ENCODE assay signal across 10 mouse cellular contexts in the genomic region with DNA sequence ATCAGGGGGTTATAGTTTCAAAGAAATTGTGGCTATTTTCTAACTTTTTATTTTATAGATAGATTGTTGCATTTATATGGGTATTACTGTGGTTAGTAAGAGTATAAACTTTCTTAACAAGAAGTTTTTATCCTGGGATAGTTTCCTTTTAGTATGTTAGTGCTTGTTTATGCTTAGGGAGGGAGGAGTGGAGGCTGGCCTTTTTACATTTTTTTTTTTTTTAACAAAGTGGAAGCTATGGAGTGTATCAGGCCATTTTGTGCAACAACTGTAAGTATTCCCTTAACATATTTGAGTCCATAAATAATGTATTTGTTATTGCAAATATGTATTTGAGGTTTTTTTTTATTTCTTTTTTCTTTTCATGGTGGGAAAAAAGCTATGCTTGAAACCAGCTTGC. TPM values are rescaled to one million over a fixed set of nuclear protein-coding genes. Genes with fewer than 3 reads are reported as not detected.
DNase-seq lines count a peak whose midpoint lies in the region; ATAC-seq and TF ChIP-seq lines count a peak whose summit lies in the region.
"Had no signal": no experiment of that assay in that cellular context is flagged by ENCODE, and none has a peak within 500 bp of the region (broad histone marks: within the 10 kb centered on the region; RNA-seq: fewer than 3 reads in every experiment).

No protein-coding gene starts in this region.

- no peak overlapping the region for H3K9ac ChIP-seq in kidney, embryonic 16.5 days (replicated peaks; ENCODE audit: low read length)
- no peak overlapping the region for H3K9ac ChIP-seq in midbrain, embryonic 14.5 days (replicated peaks; ENCODE audit: low read length)
- H3K9ac ChIP-seq in midbrain, embryonic 11.5 days (ENCODE audit: low read length): no peak overlapping the region
- H3K9ac ChIP-seq in stomach, embryonic 15.5 days: no peak overlapping the region

- ATAC-seq in kidney, embryonic 16.5 days (ENCODE audit: low FRiP score, low TSS enrichment): no peak
- ATAC-seq in midbrain, embryonic 14.5 days (ENCODE audit: low FRiP score, low TSS enrichment): no peak
- no peak for ATAC-seq in midbrain, embryonic 11.5 days (ENCODE audit: low FRiP score)
- ATAC-seq in stomach, embryonic 15.5 days (ENCODE audit: insufficient read depth, low FRiP score, low read depth): no peak

- H3K27me3 ChIP-seq in kidney, embryonic 16.5 days (ENCODE audit: insufficient read depth, low read length): no peaks in the 10 kb centered on the region
- no peaks in the 10 kb centered on the region for H3K27me3 ChIP-seq in midbrain, embryonic 14.5 days (ENCODE audit: control insufficient read depth, insufficient read depth, low read length)
- no peaks in the 10 kb centered on the region for H3K27me3 ChIP-seq in midbrain, embryonic 11.5 days (ENCODE audit: control insufficient read depth, insufficient read depth, low read length)
- H3K27me3 ChIP-seq in stomach, embryonic 15.5 days (replicated peaks): no peaks in the 10 kb centered on the region

- peak overlapping the region; percentile 93 for H3K27ac ChIP-seq in gastrocnemius, adult 2 months
- no peak overlapping the region for H3K27ac ChIP-seq in kidney, embryonic 16.5 days (ENCODE audit: low read length)
- no peak overlapping the region for H3K27ac ChIP-seq in midbrain, embryonic 14.5 days (replicated peaks; ENCODE audit: low read depth, low read length)
- no peak overlapping the region for H3K27ac ChIP-seq in midbrain, embryonic 11.5 days (ENCODE audit: low read depth, low read length)
- no peak overlapping the region for H3K27ac ChIP-seq in stomach, embryonic 15.5 days
- H3K27ac ChIP-seq: midbrain, embryonic 10.5 days had no signal

- TF ChIP-seq CTCF in gastrocnemius, adult 2 months (IDR thresholded peaks at IDR 0.05): no peak

- no peaks in the 10 kb centered on the region for H3K9me3 ChIP-seq in kidney, embryonic 16.5 days (ENCODE audit: low read length)
- H3K9me3 ChIP-seq in midbrain, embryonic 14.5 days (ENCODE audit: control insufficient read depth, low read length): no peaks in the 10 kb centered on the region
- H3K9me3 ChIP-seq in midbrain, embryonic 11.5 days (ENCODE audit: control insufficient read depth, low read length): no peaks in the 10 kb centered on the region
- no peaks in the 10 kb centered on the region for H3K9me3 ChIP-seq in stomach, embryonic 15.5 days
- H3K9me3 ChIP-seq: midbrain, embryonic 10.5 days had no signal

- peak overlapping the region; percentile 45; the same call in 1 of the 2 replicates for H3K4me2 ChIP-seq in kidney, embryonic 16.5 days (replicated peaks; ENCODE audit: low read depth, low read length)
- H3K4me2 ChIP-seq in midbrain, embryonic 14.5 days (ENCODE audit: low read length): peak overlapping the region; percentile 14; the same call in 1 of the 2 replicates
- H3K4me2 ChIP-seq in midbrain, embryonic 11.5 days: no peak overlapping the region
- H3K4me2 ChIP-seq in stomach, embryonic 15.5 days: peak overlapping the region; percentile 21

- peaks cover 8% of the 10 kb centered on the region for H3K4me1 ChIP-seq in kidney, embryonic 16.5 days (ENCODE audit: insufficient read depth, low read length)
- peaks cover 3% of the 10 kb centered on the region; the same call in 1 of the 2 replicates for H3K4me1 ChIP-seq in midbrain, embryonic 14.5 days (ENCODE audit: control insufficient read depth, insufficient read depth, low read length)
- no peaks in the 10 kb centered on the region; the same call in 1 of the 2 replicates for H3K4me1 ChIP-seq in midbrain, embryonic 11.5 days (ENCODE audit: control insufficient read depth, insufficient read depth, low read length)
- H3K4me1 ChIP-seq in stomach, embryonic 15.5 days: no peaks in the 10 kb centered on the region

- H3K4me3 ChIP-seq in gastrocnemius, adult 2 months: peak overlapping the region; percentile 81
- peak overlapping the region; percentile 22; the same call in 1 of the 2 replicates for H3K4me3 ChIP-seq in kidney, embryonic 16.5 days (ENCODE audit: low read length)
- H3K4me3 ChIP-seq in midbrain, embryonic 14.5 days (replicated peaks; ENCODE audit: low read depth, low read length): no peak overlapping the region
- no peak overlapping the region for H3K4me3 ChIP-seq in midbrain, embryonic 11.5 days (ENCODE audit: low read depth, low read length)
- no peak overlapping the region for H3K4me3 ChIP-seq in stomach, embryonic 15.5 days (replicated peaks)
- H3K4me3 ChIP-seq: midbrain, embryonic 10.5 days had no signal

- H3K36me3 ChIP-seq in kidney, embryonic 16.5 days (ENCODE audit: insufficient read depth, low read length): no peaks in the 10 kb centered on the region
- H3K36me3 ChIP-seq in midbrain, embryonic 14.5 days (ENCODE audit: control insufficient read depth, insufficient read depth, low read length): no peaks in the 10 kb centered on the region
- H3K36me3 ChIP-seq in midbrain, embryonic 11.5 days (ENCODE audit: control insufficient read depth, insufficient read depth, low read length): no peaks in the 10 kb centered on the region
- H3K36me3 ChIP-seq in stomach, embryonic 15.5 days: no peaks in the 10 kb centered on the region
- H3K36me3 ChIP-seq: midbrain, embryonic 10.5 days had no signal

- DNase-seq in gastrocnemius, adult 2 months: no peak
- DNase-seq in gastrocnemius, adult 18-20 months (ENCODE audit: low spot score): no peak
- no peak for DNase-seq in kidney, postnatal 14 days
- no peak for DNase-seq in midbrain, embryonic 14.5 days
- no peak for DNase-seq in midbrain, embryonic 11.5 days (ENCODE audit: low spot score, missing footprints)
- DNase-seq in adrenal gland, postnatal 14 days: no peak
- DNase-seq: kidney, postnatal 25 days had no signal

- intact Hi-C loops in gastrocnemius, adult 2 months (cut with DNase I): loop anchor here (10.0 kb wide), 1 partner anchor 456 kb away; no protein-coding TSS in a partner anchor

RNA-seq across cellular contexts. Expression of gene Zbtb20, which starts 32.7 kb away (rescaled TPM):
- 100 to 1,000 TPM in 1 of 2 experiments, 10 to 100 TPM in 1; 87.2 to 104 TPM for total RNA-seq in gastrocnemius, adult 2 months (2021)
- total RNA-seq in gastrocnemius, adult 18-20 months (2021): 10 to 100 TPM; 75.4 to 79.3 TPM
- 44.6 and 49.4 TPM in 2 replicates for polyA plus RNA-seq in kidney, embryonic 16.5 days (2015; fragmentation: Nextera tagmentation; extraction: Ambion mirVana)
- 63.2 and 80.6 TPM in 2 replicates for polyA plus RNA-seq in midbrain, embryonic 14.5 days (2014; fragmentation: Nextera tagmentation; extraction: Ambion mirVana)
- 44.2 and 45.6 TPM in 2 replicates for polyA plus RNA-seq in midbrain, embryonic 11.5 days (2014; fragmentation: Nextera tagmentation; extraction: Ambion mirVana)
- polyA plus RNA-seq in stomach, embryonic 15.5 days (2015; fragmentation: Nextera tagmentation; extraction: Ambion mirVana): 23.4 and 24.6 TPM in 2 replicates
- total RNA-seq in adrenal gland, postnatal 14 days (2021): 143 and 147 TPM in 2 replicates

Comparison
In these comparisons a context has a peak if more than half of its experiments do, and no peak if none do; other contexts are left out.
1. H3K4me3 ChIP-seq: peak in gastrocnemius, adult 2 months (single experiment) and kidney, embryonic 16.5 days (single experiment); none in midbrain, embryonic 14.5 days (single experiment), midbrain, embryonic 11.5 days (single experiment) and stomach, embryonic 15.5 days (single experiment).